Mouse (Mus musculus) cerebellum, adult 11-12 months (tissue): ENCODE measurements around the gene Lif.

Source experiments
- DNase-seq: peaks from one replicate; pipeline ENCODE4 v3.0.0; 2022

Lif gene

GRCm38 (mm10) chr11:4256846-4257607 is at the start of gene Lif:
Gene Lif, plus strand, starts transcription at chr11:4257557.
- DNase-seq, result no peak

- no peak for DNase-seq
Measured at GRCm38 (mm10) chr11:4207655-4208054, 49.7 kb upstream of the Lif start.

- DNase-seq, result no peak
Measured at GRCm38 (mm10) chr11:4209556-4209955, 47.8 kb upstream of the Lif start.

- DNase-seq, result no peak
Measured at GRCm38 (mm10) chr11:4210786-4211185, 46.6 kb upstream of the Lif start.

- no peak for DNase-seq
Measured at GRCm38 (mm10) chr11:4213107-4213506, 44.2 kb upstream of the Lif start.

- DNase-seq, result no peak
Measured at GRCm38 (mm10) chr11:4214572-4214971, 42.8 kb upstream of the Lif start.

GRCm38 (mm10) chr11:4215061-4215460 is 42.3 kb upstream of the Lif start:
- no peak for DNase-seq

GRCm38 (mm10) chr11:4216248-4217000 is 40.9 kb upstream of the Lif start:
- no peak for DNase-seq

- no peak for DNase-seq
Measured at GRCm38 (mm10) chr11:4217914-4218629, 39.3 kb upstream of the Lif start, which contains the start of gene Castor1. Gene Castor1, plus strand, starts transcription at chr11:4218225.

GRCm38 (mm10) chr11:4218637-4219036 is 38.7 kb upstream of the Lif start:
- DNase-seq, result no peak

- DNase-seq, result peak; percentile 52
Measured at GRCm38 (mm10) chr11:4219317-4219751, 38.0 kb upstream of the Lif start.

GRCm38 (mm10) chr11:4219908-4220307 is 37.4 kb upstream of the Lif start:
- no peak for DNase-seq

- peak; percentile 63 for DNase-seq
Measured at GRCm38 (mm10) chr11:4220443-4221400, 36.6 kb upstream of the Lif start.

- DNase-seq, result no peak
Measured at GRCm38 (mm10) chr11:4222046-4222950, 35.1 kb upstream of the Lif start.

- no peak for DNase-seq
Measured at GRCm38 (mm10) chr11:4223393-4224188, 33.8 kb upstream of the Lif start.

- no peak for DNase-seq
Measured at GRCm38 (mm10) chr11:4224223-4224622, 33.1 kb upstream of the Lif start.

- no peak for DNase-seq
Measured at GRCm38 (mm10) chr11:4226569-4227325, 30.6 kb upstream of the Lif start.

- peak; percentile 92 for DNase-seq
Measured at GRCm38 (mm10) chr11:4228463-4228862, 28.9 kb upstream of the Lif start.

- no peak for DNase-seq
Measured at GRCm38 (mm10) chr11:4229841-4230240, 27.5 kb upstream of the Lif start.
